Mouse (Mus musculus): ENCODE measurements around the gene Fsd1l. TPM values are rescaled to one million over a fixed set of nuclear protein-coding genes. Genes with fewer than 3 reads are reported as not detected.
"Not testable (repeated sequence)": the region's sequence is repeated elsewhere in the genome, so short reads cannot be mapped to it uniquely, and the experiment has no call there.

Gene Fsd1l
- polyA plus RNA-seq, 1 experiment: not detected

DNA sequence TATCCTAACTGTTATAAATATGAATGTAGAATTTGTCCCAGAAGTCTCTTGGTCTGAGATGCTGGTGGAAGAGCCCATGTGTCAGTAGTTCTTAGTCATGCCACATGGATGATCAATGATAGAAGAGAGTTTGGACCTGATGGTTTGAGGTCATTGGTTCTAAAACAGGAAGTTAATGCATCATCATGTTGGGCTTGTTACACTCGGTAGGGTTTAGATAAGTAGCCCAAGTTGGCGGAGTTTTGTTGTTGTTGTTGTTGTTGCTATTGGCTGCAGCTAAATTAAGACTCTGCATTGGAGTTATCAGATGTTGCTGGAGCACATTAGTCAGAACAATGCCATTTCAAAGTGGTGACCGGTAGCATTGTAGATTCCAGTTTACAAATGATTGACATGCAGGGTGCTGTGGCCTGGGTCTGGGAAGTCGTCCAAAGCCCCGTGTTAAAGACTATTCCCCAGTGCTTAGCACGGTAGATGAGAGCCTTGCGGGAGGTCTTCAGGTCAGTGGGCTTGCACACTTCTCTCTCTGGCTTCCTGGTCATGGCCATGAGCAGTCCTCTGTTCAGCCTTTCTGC is 7.4 kb downstream of the Fsd1l start:
- 47% methylated on average over 7 of the region's 7 CpGs for WGBS
- H3K4me3 ChIP-seq (ENCODE audit: insufficient read depth, low read depth, low read length): no peak overlapping the region
- H3K27ac ChIP-seq (ENCODE audit: insufficient read depth, low read depth, low read length): no peak overlapping the region
- H3K4me1 ChIP-seq (ENCODE audit: control insufficient read depth, insufficient read depth, low read length): peaks cover 4% of the 10 kb centered on the region; the same call in 1 of the 2 replicates
- TF ChIP-seq CTCF (IDR thresholded peaks at IDR 0.05; ENCODE audit: insufficient read depth, low read depth, low read length): no peak
- no peak for TF ChIP-seq POLR2A (IDR thresholded peaks at IDR 0.05; ENCODE audit: insufficient read depth, low read depth, low read length)

DNA sequence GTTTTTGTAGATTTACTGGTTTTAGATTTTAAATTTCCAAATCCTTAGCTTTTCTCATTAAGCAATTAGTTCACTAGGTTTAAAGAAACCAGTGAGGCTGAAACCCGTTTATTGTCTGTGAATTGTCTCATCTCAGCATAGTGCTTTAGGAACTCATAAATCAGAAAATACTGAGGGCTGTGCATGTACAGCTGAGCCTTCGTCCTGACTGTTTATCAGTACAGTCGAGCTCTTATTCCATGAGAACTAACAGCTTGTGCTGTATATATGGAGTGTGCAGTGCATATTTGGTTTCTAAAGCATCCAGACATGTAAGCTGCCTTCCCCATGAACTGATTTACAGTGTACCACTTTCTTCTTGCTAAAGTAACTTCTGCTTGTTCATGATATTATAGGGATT is 26.8 kb downstream of the Fsd1l start:
- no peak for TF ChIP-seq CTCF (IDR thresholded peaks at IDR 0.05; ENCODE audit: insufficient read depth, low read depth, low read length)
- no peak for TF ChIP-seq POLR2A (IDR thresholded peaks at IDR 0.05; ENCODE audit: insufficient read depth, low read depth, low read length)
- H3K4me3 ChIP-seq (ENCODE audit: insufficient read depth, low read depth, low read length): no peak overlapping the region
- H3K27ac ChIP-seq (ENCODE audit: insufficient read depth, low read depth, low read length): no peak overlapping the region
- no peaks in the 10 kb centered on the region for H3K4me1 ChIP-seq (ENCODE audit: control insufficient read depth, insufficient read depth, low read length)
- WGBS: 69% methylated on average over 3 of the region's 3 CpGs

DNA sequence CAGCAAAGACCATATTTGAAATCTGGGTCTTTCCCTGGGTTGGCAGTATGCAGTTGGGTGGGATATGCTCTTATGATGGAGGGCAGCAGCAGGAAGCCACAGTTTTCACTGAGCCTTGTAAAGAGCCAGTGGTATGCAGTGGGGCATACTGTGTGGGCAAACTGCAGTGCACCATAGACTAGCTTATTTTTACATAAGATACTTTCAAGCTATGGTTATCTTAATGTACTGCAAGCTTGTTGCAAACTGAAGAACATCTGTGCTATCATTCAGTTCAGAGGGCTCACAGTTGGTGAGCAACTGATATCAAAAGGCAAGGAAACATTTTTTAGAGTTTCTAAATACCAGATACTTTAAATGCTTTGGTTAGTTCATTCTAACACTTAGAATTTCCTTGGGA is 29.4 kb downstream of the Fsd1l start:
- TF ChIP-seq POLR2A (IDR thresholded peaks at IDR 0.05; ENCODE audit: insufficient read depth, low read depth, low read length): no peak
- TF ChIP-seq CTCF (IDR thresholded peaks at IDR 0.05; ENCODE audit: insufficient read depth, low read depth, low read length): no peak
- Histone ChIP-seq H3K4me3 (ENCODE audit: insufficient read depth, low read depth, low read length) (no peak overlapping the region), H3K4me1 (ENCODE audit: control insufficient read depth, insufficient read depth, low read length) (no peaks in the 10 kb centered on the region), H3K27ac (ENCODE audit: insufficient read depth, low read depth, low read length) (no peak overlapping the region)

DNA sequence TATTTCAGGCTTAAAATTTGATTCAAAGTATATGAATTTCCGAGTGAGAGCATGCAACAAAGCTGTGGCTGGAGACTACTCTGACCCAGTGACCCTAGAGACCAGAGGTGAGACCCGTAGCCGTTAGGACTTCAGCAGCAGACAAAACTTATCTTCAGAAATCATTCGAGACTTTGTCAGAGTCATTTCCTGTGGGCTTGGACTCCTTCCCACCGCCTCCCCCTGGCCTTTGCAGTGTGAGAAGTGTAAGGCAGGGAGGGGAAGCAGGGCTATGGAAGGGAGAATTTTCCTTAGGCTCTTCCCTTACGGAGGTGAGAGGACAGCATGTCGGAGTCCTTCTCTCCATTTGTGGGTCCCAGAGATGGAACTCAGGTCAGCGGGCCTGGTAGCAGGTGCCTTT is 50.8 kb downstream of the Fsd1l start:
- no peak overlapping the region for H3K27ac ChIP-seq (ENCODE audit: insufficient read depth, low read depth, low read length)
- TF ChIP-seq CTCF (IDR thresholded peaks at IDR 0.05; ENCODE audit: insufficient read depth, low read depth, low read length) (no peak), POLR2A (IDR thresholded peaks at IDR 0.05; ENCODE audit: insufficient read depth, low read depth, low read length) (no peak)
- WGBS: 87% methylated on average over 8 of the region's 8 CpGs
- no peaks in the 10 kb centered on the region for H3K4me1 ChIP-seq (ENCODE audit: control insufficient read depth, insufficient read depth, low read length)
- H3K4me3 ChIP-seq (ENCODE audit: insufficient read depth, low read depth, low read length): no peak overlapping the region

DNA sequence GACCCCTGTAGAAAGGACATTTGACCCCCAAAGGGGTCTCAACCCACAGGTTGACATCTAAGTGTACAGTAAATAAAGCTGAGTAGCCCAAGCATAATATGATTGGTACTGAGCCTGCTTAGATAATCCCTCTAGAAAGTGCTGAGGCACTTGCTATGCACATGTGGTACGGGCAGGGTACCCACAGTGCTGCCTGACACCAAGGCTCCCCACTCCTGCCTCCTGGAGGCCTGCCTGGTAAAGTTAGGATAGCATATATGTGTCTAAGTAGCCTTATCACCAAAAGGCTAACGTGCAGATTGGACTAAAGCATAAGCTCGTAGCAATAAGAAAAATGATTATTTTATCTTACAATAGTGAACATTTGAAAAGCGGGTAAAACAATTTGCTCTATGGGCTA is 57.7 kb downstream of the Fsd1l start:
- Histone ChIP-seq H3K4me3 (ENCODE audit: insufficient read depth, low read depth, low read length) (no peak overlapping the region), H3K27ac (ENCODE audit: insufficient read depth, low read depth, low read length) (no peak overlapping the region), H3K4me1 (ENCODE audit: control insufficient read depth, insufficient read depth, low read length) (no peaks in the 10 kb centered on the region)
- WGBS: 91% methylated on average over 4 of the region's 4 CpGs
- TF ChIP-seq POLR2A (IDR thresholded peaks at IDR 0.05; ENCODE audit: insufficient read depth, low read depth, low read length) (no peak), CTCF (IDR thresholded peaks at IDR 0.05; ENCODE audit: insufficient read depth, low read depth, low read length) (no peak)

DNA sequence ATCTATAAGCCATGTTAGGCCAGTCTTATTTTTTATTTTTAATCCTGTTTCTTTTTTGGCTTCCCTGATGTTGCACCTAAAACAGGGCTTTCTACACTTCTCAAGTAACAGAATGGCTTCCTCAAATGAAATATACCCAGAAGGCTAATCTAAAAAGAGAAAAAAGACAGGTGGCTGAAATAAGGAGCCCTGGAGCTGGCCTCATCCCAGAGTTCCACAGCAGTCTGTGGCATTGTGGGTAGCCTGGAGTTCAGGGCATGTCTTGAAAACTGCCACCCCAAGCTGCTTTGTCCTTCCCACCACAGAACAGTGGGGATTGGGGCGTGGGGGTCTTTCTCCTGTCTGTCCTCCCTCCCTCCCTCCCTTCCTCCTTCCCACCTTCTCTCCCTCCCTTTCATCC is 60.1 kb downstream of the Fsd1l start:
- H3K4me1 ChIP-seq (ENCODE audit: control insufficient read depth, insufficient read depth, low read length): no peaks in the 10 kb centered on the region
- H3K4me3 ChIP-seq (ENCODE audit: insufficient read depth, low read depth, low read length): no peak overlapping the region
- WGBS: 63% methylated on average over 1 of the region's 1 CpGs
- no peak for TF ChIP-seq CTCF (IDR thresholded peaks at IDR 0.05; ENCODE audit: insufficient read depth, low read depth, low read length)
- TF ChIP-seq POLR2A (IDR thresholded peaks at IDR 0.05; ENCODE audit: insufficient read depth, low read depth, low read length): no peak
- H3K27ac ChIP-seq (ENCODE audit: insufficient read depth, low read depth, low read length): no peak overlapping the region

DNA sequence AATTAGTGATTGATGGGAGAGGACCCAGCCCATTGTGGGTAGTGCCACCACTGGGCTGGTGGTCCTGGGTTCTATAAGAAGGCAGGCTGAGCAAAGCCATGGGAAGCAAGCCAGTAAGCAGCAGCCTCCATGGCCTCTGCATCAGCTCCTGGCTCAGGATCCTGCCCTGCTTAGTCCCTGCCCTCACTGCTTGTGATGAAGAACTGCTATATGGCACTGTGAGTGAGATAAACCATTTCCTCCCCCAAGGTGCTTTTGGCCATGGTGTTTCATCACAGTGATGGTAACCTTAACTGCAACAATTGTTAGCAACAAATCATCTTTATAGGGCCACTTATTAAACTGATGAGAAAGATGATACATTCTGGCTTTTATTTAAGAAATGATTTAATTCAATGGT is 77.9 kb downstream of the Fsd1l start:
- not testable (repeated sequence) for H3K4me1 ChIP-seq (ENCODE audit: control insufficient read depth, insufficient read depth, low read length); H3K27ac ChIP-seq (ENCODE audit: insufficient read depth, low read depth, low read length); H3K4me3 ChIP-seq (ENCODE audit: insufficient read depth, low read depth, low read length)

DNA sequence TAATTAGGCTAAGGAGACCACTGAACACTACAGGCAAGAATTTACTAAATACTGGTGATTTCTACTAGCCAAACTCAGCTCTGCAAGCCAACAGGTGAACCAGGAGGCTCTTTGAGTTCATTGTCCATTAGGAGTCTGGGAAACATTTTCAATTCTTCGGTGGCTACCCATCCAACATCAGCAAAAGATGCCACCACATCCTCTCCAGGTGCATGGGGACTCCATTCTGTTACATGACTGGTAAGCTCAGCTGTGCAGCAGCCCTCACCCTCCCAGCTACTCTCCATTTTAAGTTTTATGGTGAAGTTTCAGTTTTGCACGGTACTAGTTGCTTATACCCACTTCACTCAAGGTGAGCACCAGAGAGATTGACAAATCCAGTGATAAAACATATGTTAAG is 78.8 kb downstream of the Fsd1l start:
- WGBS: 96% methylated on average over 2 of the region's 2 CpGs
- Histone ChIP-seq H3K4me1 (ENCODE audit: control insufficient read depth, insufficient read depth, low read length) (no peaks in the 10 kb centered on the region), H3K27ac (ENCODE audit: insufficient read depth, low read depth, low read length) (no peak overlapping the region), H3K4me3 (ENCODE audit: insufficient read depth, low read depth, low read length) (no peak overlapping the region)
- TF ChIP-seq CTCF (IDR thresholded peaks at IDR 0.05; ENCODE audit: insufficient read depth, low read depth, low read length): no peak
- no peak for TF ChIP-seq POLR2A (IDR thresholded peaks at IDR 0.05; ENCODE audit: insufficient read depth, low read depth, low read length)

DNA sequence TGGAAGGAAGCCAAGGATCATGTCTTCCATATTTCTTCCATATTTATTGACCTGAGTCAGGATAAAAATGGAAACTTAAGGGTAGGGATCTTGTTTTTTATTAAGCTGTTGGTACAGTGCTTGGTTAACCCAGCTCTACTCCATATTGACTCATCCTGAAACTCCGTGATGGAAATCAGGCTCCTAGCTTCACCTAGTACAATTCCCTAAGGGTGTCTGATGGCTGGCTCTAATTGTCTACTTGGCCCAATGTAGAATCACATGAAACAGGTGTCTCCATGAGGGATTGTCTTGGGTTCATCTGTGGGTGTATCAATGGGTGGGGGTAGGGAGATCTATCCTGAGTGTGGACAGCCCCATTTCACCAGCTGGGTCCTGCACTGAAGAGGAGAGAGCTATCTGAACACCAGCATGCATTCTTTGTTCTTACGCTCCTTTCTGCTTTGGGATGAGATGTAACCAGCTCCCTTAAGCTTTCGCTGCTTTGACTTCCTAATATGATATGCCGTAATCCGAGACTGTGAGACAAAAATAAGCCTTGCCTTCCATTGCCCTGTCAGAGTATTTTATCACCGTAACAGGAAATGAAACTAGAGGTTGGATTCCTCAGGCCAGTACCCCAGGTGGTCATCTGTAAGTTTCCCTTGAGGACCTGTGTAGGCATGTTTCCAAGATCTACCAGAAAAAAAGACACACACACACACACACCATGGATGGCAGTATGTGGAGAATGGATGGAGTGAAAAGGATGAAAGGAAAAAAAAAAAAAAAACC is 79.5 kb downstream of the Fsd1l start:
- TF ChIP-seq CTCF (IDR thresholded peaks at IDR 0.05; ENCODE audit: insufficient read depth, low read depth, low read length) (no peak), POLR2A (IDR thresholded peaks at IDR 0.05; ENCODE audit: insufficient read depth, low read depth, low read length) (no peak)
- Histone ChIP-seq H3K4me3 (ENCODE audit: insufficient read depth, low read depth, low read length) (no peak overlapping the region), H3K4me1 (ENCODE audit: control insufficient read depth, insufficient read depth, low read length) (no peaks in the 10 kb centered on the region), H3K27ac (ENCODE audit: insufficient read depth, low read depth, low read length) (no peak overlapping the region)
- 87% methylated on average over 6 of the region's 6 CpGs for WGBS

Measured in olfactory bulb, adult 2 months (tissue).